Mouse (Mus musculus) forebrain, embryonic 12.5 days (tissue): ENCODE measurements around the gene Nifk. TPM values are rescaled to one million over a fixed set of nuclear protein-coding genes. Genes with fewer than 3 reads are reported as not detected.

Experiments
- ATAC-seq: fragments of 200-750 bp; cut with Nextera tagmentation; 2 replicates; pipeline ENCODE4 v1.8.0; 2017; ENCODE audit warnings: moderate TSS enrichment; ENCODE audit not compliant: low FRiP score
- H3K27ac ChIP-seq: fragments of 300-500 bp; sonication (generic); 2 replicates; pipeline ENCODE4 v1.5.1; 2016; ENCODE audit warnings: mild to moderate bottlenecking
- H3K27me3 ChIP-seq: fragments of 300-500 bp; sonication (generic); 2 replicates; pipeline ENCODE4 v1.6.1; 2016; ENCODE audit warnings: mild to moderate bottlenecking
- H3K36me3 ChIP-seq: fragments of 300-500 bp; sonication (generic); replicated peaks from 2 replicates; pipeline ENCODE4 v1.6.1; 2016; ENCODE audit warnings: mild to moderate bottlenecking
- H3K4me1 ChIP-seq: fragments of 300-500 bp; sonication (generic); 2 replicates; pipeline ENCODE4 v1.6.1; 2016
- H3K4me2 ChIP-seq: fragments of 300-500 bp; sonication (generic); 2 replicates; pipeline ENCODE4 v1.6.1; 2016; ENCODE audit warnings: mild to moderate bottlenecking, moderate library complexity
- H3K4me3 ChIP-seq: fragments of 300-500 bp; sonication (generic); replicated peaks from 2 replicates; pipeline ENCODE4 v1.5.1; 2016; ENCODE audit warnings: mild to moderate bottlenecking
- H3K9ac ChIP-seq: fragments of 300-500 bp; sonication (generic); 2 replicates; pipeline ENCODE4 v1.6.1; 2016; ENCODE audit warnings: mild to moderate bottlenecking
- H3K9me3 ChIP-seq: fragments of 300-500 bp; sonication (generic); 2 replicates; pipeline ENCODE4 v1.6.1; 2016
- WGBS: fragments of 180-500 bp; shearing (Covaris S2); methylation state at CpG from one replicate; pipeline ENCODE4 v1.1.7; 2016; 5-methylcytosine and 5-hydroxymethylcytosine counted together
- polyA plus RNA-seq: library from polyadenylated mRNA; unstranded; fragments of >200 nt; fragmentation: Nextera tagmentation; extraction: Ambion mirVana; gene quantifications from 2 replicates; pipeline ENCODE4 v1.2.1, GENCODE M21; 2016

Gene Nifk
- polyA plus RNA-seq, 1 experiment from 2014 or later: 80.1 TPM

DNA sequence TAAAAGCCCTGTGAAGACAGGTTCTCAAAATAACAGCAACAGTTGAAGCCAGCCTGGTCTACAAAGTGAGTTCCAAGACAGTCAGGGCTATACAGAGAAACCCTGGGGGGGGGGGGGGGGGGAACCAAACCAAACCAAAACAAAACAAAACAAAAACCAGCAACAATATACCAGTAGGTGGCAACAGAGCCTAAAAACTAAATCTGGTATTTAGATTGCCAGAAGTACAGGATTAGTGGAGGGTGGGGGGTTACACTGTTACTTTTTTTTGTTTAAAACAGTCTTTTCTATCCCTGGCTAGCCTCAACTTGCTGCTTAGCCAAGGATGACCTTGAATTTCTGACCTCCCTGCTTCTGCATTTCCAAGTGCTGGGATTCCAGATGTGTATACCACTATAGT, 14.2 kb downstream of the Nifk start:
- no peak overlapping the region for H3K4me3 ChIP-seq
- no peak overlapping the region for H3K4me2 ChIP-seq
- H3K9ac ChIP-seq: no peak overlapping the region
- H3K4me1 ChIP-seq: no peaks in the 10 kb centered on the region
- no peaks in the 10 kb centered on the region for H3K27me3 ChIP-seq
- H3K27ac ChIP-seq: no peak overlapping the region
- no peaks in the 10 kb centered on the region for H3K9me3 ChIP-seq
- ATAC-seq: no peak
- peaks cover 41% of the 10 kb centered on the region for H3K36me3 ChIP-seq

DNA sequence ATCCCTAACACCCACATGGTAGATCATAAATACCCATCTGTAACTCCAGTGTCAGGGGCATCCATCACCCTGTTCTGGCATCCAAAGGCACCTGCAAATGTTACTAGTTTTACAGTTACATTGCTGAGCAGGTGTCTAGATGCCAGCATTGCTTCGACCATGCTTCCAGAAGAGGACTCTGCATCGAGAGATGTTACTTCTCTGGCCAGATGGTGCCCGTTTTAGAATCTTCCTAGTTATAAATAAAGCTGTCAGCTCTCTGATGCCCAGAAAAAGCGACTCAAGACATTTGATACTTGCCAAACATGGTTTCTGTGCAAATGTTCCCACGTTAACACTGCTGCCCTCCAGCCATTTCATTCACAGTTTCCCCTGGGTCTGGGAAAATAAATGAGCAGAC, 16.3 kb downstream of the Nifk start:
- Histone ChIP-seq H3K4me2 (no peak overlapping the region), H3K36me3 (peaks cover 20% of the 10 kb centered on the region), H3K9ac (no peak overlapping the region), H3K9me3 (no peaks in the 10 kb centered on the region), H3K4me1 (no peaks in the 10 kb centered on the region), H3K27me3 (no peaks in the 10 kb centered on the region), H3K4me3 (no peak overlapping the region), H3K27ac (no peak overlapping the region)
- 84% methylated on average over 5 of the region's 5 CpGs for WGBS
- no peak for ATAC-seq

DNA sequence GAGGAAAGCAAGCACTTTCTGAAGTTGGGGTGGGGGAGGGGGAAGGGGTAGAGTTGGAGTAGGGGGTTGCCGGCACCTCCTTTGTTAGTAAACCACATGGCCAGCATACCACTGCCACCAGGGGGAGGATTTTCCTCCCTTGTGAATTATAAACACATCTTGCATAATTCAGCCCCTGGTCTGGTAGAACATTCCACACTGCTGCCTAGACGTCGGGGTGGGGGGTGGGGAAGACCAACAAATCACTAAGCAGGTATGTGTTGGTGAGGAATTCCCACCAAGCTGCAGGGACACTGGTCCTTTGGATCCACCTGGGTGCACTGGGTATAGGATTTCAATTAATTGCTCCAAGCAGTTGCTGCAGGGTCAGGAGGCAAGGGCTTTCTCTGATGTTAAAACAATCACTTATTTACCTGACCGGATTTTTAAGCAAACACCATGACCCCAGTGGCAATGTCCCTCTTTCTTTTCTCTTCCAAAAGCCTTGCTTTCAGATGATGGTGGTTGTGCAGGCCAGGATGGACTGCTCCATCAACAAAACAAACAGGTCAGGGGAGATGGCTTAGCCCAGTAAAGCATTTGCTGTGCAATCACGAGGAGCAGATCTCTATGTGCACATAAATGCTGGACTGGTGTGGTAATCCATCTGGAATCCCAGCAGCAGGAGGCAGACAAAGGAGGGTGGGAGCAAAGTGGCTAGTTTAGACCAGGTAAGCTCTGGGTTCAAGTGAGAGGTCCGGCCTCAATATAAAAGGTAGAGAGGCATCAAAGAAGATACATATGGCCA, 22.2 kb downstream of the Nifk start:
- Histone ChIP-seq H3K4me3 (no peak overlapping the region), H3K4me1 (no peaks in the 10 kb centered on the region; the same call in 1 of the 2 replicates), H3K27me3 (no peaks in the 10 kb centered on the region), H3K9me3 (no peaks in the 10 kb centered on the region), H3K4me2 (no peak overlapping the region), H3K9ac (no peak overlapping the region), H3K36me3 (no peaks in the 10 kb centered on the region), H3K27ac (no peak overlapping the region)
- no peak for ATAC-seq
- WGBS: 38% methylated on average over 6 of the region's 6 CpGs

DNA sequence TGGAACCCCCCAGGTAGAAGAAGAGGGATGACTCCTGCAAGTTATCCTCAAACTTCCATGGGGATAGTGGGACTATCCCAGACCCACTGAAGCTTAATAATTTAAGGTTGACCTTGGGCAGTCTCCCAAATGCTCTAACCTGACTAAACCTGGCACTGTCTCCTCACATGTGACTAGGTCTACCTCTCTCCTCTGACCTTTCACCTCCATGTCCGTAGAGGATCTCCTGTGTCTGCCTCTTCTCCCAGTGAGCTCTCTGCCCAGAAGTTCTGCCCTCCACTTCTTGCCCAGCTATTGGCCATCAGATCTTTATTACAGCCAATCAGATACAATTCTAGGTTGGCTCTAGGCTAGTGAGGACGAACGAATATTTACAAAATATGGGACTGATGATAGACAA, 28.3 kb downstream of the Nifk start:
- Histone ChIP-seq H3K4me2 (no peak overlapping the region), H3K27ac (no peak overlapping the region), H3K4me1 (no peaks in the 10 kb centered on the region), H3K36me3 (no peaks in the 10 kb centered on the region), H3K9ac (no peak overlapping the region), H3K9me3 (no peaks in the 10 kb centered on the region), H3K27me3 (no peaks in the 10 kb centered on the region), H3K4me3 (no peak overlapping the region)
- 90% methylated on average over 3 of the region's 3 CpGs for WGBS
- no peak for ATAC-seq

DNA sequence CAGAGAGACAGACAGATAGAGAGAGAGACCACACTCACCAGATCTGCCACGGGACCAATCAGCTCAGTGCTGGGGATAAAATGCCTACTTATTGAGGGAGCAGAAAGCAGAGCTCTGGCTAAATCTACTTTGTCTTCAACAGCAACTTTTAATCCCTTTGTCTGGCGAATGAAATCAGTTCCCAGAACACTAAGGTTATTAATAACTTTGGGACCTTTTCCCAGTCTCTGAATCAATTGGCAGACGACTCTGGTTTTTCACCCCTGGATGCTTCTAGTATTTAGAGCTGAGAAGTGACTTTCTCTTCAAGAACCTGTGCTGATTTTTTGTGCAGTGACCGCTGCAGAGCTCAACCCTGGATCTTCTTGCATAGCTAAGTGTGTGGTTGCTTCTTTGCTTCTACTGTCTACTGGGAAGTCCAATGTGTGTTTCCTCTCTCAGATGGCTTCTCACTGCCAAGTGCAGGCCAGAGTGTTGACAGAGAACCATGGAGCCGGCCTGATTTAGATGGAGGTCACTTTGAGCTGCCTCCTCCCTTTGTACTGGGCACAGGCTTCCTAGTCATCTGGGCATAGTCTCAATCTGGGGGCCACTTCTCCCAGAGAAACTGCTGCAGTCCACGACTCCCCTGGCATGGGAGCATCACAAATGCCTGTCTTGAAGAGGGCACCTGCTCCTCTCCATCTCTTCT, 37.6 kb downstream of the Nifk start:
- Histone ChIP-seq H3K36me3 (no peaks in the 10 kb centered on the region), H3K27me3 (no peaks in the 10 kb centered on the region), H3K4me3 (no peak overlapping the region), H3K27ac (no peak overlapping the region), H3K4me1 (no peaks in the 10 kb centered on the region), H3K9me3 (no peaks in the 10 kb centered on the region), H3K4me2 (no peak overlapping the region), H3K9ac (no peak overlapping the region)
- 70% methylated on average over 6 of the region's 6 CpGs for WGBS
- no peak for ATAC-seq

DNA sequence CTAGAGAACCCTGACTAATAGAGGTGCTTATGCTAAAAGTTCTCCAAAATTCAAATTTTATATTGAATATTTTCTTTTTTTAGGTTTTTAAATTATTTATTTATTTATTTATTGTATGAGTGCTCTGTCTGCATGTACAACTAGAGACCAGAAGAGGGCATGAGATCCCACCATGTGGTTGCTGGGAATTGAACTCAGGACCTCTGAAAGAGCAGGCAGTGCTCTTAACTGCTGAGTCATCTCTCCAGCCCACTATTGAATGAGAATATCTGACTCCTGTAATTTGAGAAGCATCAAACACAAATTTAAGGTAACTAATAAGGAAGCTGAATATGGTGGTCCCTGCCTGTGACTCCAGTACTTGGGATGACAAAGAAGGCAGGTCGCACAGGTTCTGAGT, 46.3 kb downstream of the Nifk start:
- H3K9ac ChIP-seq: no peak overlapping the region
- ATAC-seq: no peak
- no peak overlapping the region for H3K27ac ChIP-seq
- 93% methylated on average over 1 of the region's 1 CpGs for WGBS
- H3K36me3 ChIP-seq: no peaks in the 10 kb centered on the region
- H3K4me2 ChIP-seq: no peak overlapping the region
- no peaks in the 10 kb centered on the region for H3K4me1 ChIP-seq
- no peak overlapping the region for H3K4me3 ChIP-seq
- H3K9me3 ChIP-seq: no peaks in the 10 kb centered on the region
- H3K27me3 ChIP-seq: no peaks in the 10 kb centered on the region

DNA sequence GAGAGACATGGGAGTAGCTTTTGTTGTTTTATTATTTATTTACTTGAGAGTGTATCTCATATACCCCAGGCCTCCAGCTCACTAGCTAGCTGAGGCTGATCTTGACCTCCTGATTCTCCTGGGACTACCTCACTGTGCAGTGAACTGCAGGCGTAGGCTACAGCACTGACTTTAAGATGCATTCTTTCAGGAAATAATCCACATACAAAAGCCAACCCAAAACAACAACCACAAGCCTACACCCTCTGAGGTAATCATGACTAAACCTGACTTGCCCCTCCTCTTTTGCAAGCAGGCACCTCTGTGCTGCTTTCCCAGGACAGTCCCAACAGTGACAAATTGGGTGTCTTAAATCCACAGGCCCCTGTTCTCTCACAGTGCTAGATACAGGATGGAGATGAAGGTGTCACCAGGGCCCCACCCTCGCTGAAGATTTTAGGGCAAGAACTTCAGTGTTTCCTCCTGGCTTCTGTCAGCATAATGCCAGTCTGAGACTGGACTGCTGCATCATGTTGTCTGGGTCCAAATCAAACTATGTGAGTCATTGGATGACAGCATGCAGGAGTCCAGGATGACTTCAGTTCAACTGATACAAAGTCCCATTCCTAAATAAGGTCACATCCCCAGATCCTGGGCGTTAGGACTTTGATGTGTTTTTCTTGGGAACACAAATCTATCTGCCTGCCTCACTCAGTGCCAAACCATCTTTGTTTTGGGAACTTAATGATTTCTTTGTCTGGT, 47.3 kb downstream of the Nifk start:
- 71% methylated on average over 3 of the region's 3 CpGs for WGBS
- Histone ChIP-seq H3K4me2 (no peak overlapping the region), H3K9me3 (no peaks in the 10 kb centered on the region), H3K4me3 (no peak overlapping the region), H3K36me3 (no peaks in the 10 kb centered on the region), H3K9ac (no peak overlapping the region), H3K27me3 (no peaks in the 10 kb centered on the region), H3K27ac (no peak overlapping the region), H3K4me1 (no peaks in the 10 kb centered on the region)
- ATAC-seq: no peak

DNA sequence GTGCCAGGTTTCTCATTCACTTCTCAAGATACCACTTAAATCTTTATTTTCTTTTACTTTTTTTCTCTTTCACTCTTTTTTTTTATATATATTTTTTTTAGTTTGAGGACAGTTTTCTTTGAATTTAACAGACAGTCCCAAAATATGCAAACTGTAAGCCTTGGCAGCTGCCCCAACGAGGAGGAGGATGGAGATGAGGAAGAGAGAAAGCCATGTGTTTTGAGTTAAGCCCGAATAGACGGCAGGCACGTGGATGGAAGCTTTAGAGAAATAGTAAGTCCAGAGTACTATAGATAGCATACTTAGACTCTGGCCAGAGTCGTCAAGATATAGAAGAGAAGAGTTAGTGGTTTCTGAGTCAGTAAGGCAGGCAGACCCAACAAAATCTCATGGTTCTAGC, 56.1 kb downstream of the Nifk start:
- Histone ChIP-seq H3K27ac (no peak overlapping the region), H3K36me3 (no peaks in the 10 kb centered on the region), H3K27me3 (no peaks in the 10 kb centered on the region), H3K4me1 (no peaks in the 10 kb centered on the region), H3K4me2 (no peak overlapping the region), H3K9ac (no peak overlapping the region), H3K9me3 (no peaks in the 10 kb centered on the region), H3K4me3 (no peak overlapping the region)
- 83% methylated on average over 5 of the region's 5 CpGs for WGBS
- ATAC-seq: no peak

DNA sequence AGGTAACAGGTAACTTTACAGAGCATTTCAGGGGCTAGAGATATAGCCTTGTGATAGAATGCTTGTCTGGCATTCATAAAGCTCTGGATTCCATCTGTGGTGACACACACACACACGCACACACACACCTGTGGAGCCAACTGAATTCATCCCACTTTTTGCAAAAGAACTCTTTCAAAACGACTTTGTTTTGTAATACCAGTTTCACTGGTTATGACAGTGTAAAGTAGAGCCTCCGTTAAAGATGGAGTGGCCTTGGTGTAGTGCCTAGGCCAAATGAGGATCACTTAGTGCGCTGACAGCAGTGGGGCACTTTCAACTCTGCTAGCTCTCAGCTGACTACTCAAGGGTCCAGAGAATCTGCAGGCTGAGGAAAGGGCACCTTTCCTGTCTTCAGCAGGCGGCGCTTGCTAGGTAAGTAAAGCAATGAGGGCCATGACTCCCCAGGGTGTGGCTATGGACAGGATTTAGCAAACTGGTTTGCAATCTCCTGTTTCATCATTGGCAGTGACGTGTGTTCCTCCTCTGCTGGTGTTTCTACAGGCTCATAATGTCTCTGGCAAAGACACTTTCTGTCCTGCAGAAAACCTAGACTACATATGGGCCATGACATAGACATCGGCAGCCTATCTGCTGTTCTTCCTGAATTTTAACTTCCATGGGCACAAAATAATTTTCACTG, 58.6 kb downstream of the Nifk start:
- H3K9me3 ChIP-seq: no peaks in the 10 kb centered on the region
- no peaks in the 10 kb centered on the region for H3K36me3 ChIP-seq
- 82% methylated on average over 8 of the region's 8 CpGs for WGBS
- no peaks in the 10 kb centered on the region for H3K27me3 ChIP-seq
- no peak overlapping the region for H3K4me3 ChIP-seq
- no peak overlapping the region for H3K9ac ChIP-seq
- H3K4me2 ChIP-seq: no peak overlapping the region
- H3K4me1 ChIP-seq: no peaks in the 10 kb centered on the region
- no peak for ATAC-seq
- H3K27ac ChIP-seq: no peak overlapping the region

Other genes with a start within 250 kb of the Nifk start
- gene Gm29106, start 145.3 kb upstream of the Nifk start, polyA plus RNA-seq: 0.18 and 0.47 TPM in 2 replicates
- 433 and 438 TPM in 2 replicates for gene Tsn, start 10.1 kb upstream of the Nifk start, polyA plus RNA-seq
- gene Clasp1, start 67.2 kb downstream of the Nifk start, polyA plus RNA-seq: 146 and 158 TPM in 2 replicates